Mouse (Mus musculus): ENCODE results near the gene Trf.
A peak's percentile ranks its signal among the peaks of the same experiment; 100 is the strongest.

DNA sequence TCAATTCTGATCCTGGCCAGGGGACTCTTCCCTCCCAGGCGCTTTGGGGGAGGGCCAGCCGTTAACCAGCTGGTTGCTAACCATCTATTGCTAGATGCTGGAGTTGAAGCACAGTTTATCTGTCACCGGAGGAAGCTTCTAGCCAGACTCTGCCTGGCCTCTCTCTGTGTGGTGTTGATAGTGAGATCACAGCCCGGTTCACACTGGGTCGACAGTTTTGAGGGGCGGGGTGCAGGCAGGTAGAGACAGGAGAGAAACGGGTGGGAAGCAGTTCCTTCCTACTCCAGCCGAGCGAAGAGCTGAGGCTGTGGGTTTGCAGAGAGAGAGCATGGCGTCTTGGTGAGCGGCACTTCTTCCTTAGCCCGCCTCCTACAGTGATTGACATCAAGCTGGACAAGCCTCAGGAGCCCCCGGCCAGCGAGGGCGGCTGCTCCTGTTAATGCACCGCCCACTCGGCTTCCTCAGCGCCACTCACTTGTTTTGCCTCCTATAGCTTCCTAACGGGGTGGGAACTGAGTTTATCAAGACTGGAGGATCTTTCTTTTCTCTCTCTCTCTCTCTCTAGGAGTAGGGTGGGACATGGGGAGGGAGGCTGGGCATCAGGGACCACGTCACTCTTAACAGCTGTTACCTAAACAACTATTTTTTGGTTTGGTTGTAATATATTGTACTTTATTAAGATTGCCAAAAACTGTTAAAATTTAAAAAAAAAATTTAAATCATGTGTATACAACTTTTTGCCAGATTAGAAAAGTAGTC is 49.3 kb downstream of the Trf start:
- no peak for TF ChIP-seq CTCF (IDR thresholded peaks at IDR 0.05; ENCODE audit: extremely low read depth, insufficient read length, insufficient replicate concordance, low read depth, low read length)
- TF ChIP-seq POLR2A (IDR thresholded peaks at IDR 0.05; ENCODE audit: low read depth, low read length): 0 out of 2 replicates have a peak, but pooled peaks have one; percentile 30

All from small intestine, adult 2 months (tissue).